Mouse (Mus musculus) forebrain, embryonic 15.5 days (tissue): ENCODE data around the gene Rsl1d1. TPM values are rescaled to one million over a fixed set of nuclear protein-coding genes. Genes with fewer than 3 reads are reported as not detected.
"Not testable (repeated sequence)": the region's sequence is repeated elsewhere in the genome, so short reads cannot be mapped to it uniquely, and the experiment has no call there.

ENCODE experiments used
- ATAC-seq: fragments of 200-750 bp; cut with Nextera tagmentation; replicated peaks from 2 replicates; pipeline ENCODE4 v1.8.0; 2017; ENCODE audit warnings: mild to moderate bottlenecking, moderate TSS enrichment, moderate library complexity
- H3K27ac ChIP-seq: fragments of 300-500 bp; sonication (generic); replicated peaks from 2 replicates; pipeline ENCODE4 v1.5.1; 2015; ENCODE audit warnings: mild to moderate bottlenecking, inconsistent platforms
- H3K27me3 ChIP-seq: fragments of 300-500 bp; sonication (generic); 2 replicates; pipeline ENCODE4 v1.6.1; 2015; ENCODE audit warnings: inconsistent platforms
- H3K36me3 ChIP-seq: fragments of 300-500 bp; sonication (generic); 2 replicates; pipeline ENCODE4 v1.6.1; 2015; ENCODE audit warnings: mild to moderate bottlenecking, inconsistent platforms
- H3K4me1 ChIP-seq: fragments of 300-500 bp; sonication (generic); 2 replicates; pipeline ENCODE4 v1.6.1; 2015; ENCODE audit warnings: inconsistent platforms
- H3K4me2 ChIP-seq: fragments of 300-500 bp; sonication (generic); replicated peaks from 2 replicates; pipeline ENCODE4 v1.6.1; 2015; ENCODE audit warnings: mild to moderate bottlenecking, inconsistent platforms
- H3K4me3 ChIP-seq: fragments of 300-500 bp; sonication (generic); 2 replicates; pipeline ENCODE4 v1.5.1; 2015; ENCODE audit warnings: mild to moderate bottlenecking, inconsistent platforms
- H3K9ac ChIP-seq: fragments of 300-500 bp; sonication (generic); replicated peaks from 2 replicates; pipeline ENCODE4 v1.6.1; 2015; ENCODE audit warnings: mild to moderate bottlenecking, inconsistent platforms
- H3K9me3 ChIP-seq: fragments of 300-500 bp; sonication (generic); 2 replicates; pipeline ENCODE4 v1.6.1; 2016; ENCODE audit warnings: inconsistent platforms
- WGBS: fragments of 180-500 bp; shearing (Covaris S2); methylation state at CpG from one replicate; pipeline ENCODE4 v1.1.7; 2015; ENCODE audit warnings: mixed read lengths; 5-methylcytosine and 5-hydroxymethylcytosine counted together
- microRNA-seq: library from miRNA; unstranded; fragments of <30 nt; microRNA quantifications from one replicate; pipeline ENCODE4, GENCODE M21; 2016
- polyA plus RNA-seq: library from polyadenylated mRNA; unstranded; fragments of >200 nt; fragmentation: Nextera tagmentation; extraction: Ambion mirVana; gene quantifications from 2 replicates; pipeline ENCODE4 v1.2.1, GENCODE M21; 2015

Rsl1d1 gene
- polyA plus RNA-seq, 1 experiment from 2014 or later: 157 TPM

- peaks cover 49% of the 10 kb centered on the region for H3K36me3 ChIP-seq
- not testable (repeated sequence) for H3K4me1 ChIP-seq, H3K9me3 ChIP-seq, H3K27me3 ChIP-seq, H3K27ac ChIP-seq, ATAC-seq, H3K4me2 ChIP-seq, H3K4me3 ChIP-seq, H3K9ac ChIP-seq
- WGBS: 17% methylated on average over 56 of the region's 56 CpGs
These were observed 59.2 kb downstream of the Rsl1d1 start for GRCm38 (mm10) chr16:11143706-11144483.

Small RNA genes within 50 kb of the gene (microRNA-seq; reads per million reads assigned to microRNA genes)
- gene Gm23935: 36.9 reads per million, percentile 39 among the genes with 10 or more reads in this experiment

Other genes with a start within 250 kb of the Rsl1d1 start
- gene Snn, start 142.4 kb downstream of the Rsl1d1 start, polyA plus RNA-seq: 156 and 171 TPM in 2 replicates
- gene Litaf, start 137.2 kb downstream of the Rsl1d1 start, polyA plus RNA-seq: 48.2 and 48.5 TPM in 2 replicates
- gene Txndc11, start 68.7 kb downstream of the Rsl1d1 start, polyA plus RNA-seq: 32.1 and 34.4 TPM in 2 replicates
- gene Zc3h7a, start 26.9 kb downstream of the Rsl1d1 start, polyA plus RNA-seq: 72.9 and 74.8 TPM in 2 replicates
- 60.7 and 62.8 TPM in 2 replicates for gene Gspt1, start 51.0 kb upstream of the Rsl1d1 start, polyA plus RNA-seq
- gene Tnfrsf17, start 110.5 kb upstream of the Rsl1d1 start, polyA plus RNA-seq: not detected in 2 replicates
- gene Snx29, start 119.6 kb upstream of the Rsl1d1 start, polyA plus RNA-seq: 14.1 and 15.9 TPM in 2 replicates